Mouse (Mus musculus) left cerebral cortex, postnatal 10 days (tissue): Measurements from ENCODE around the gene Fnbp4. TPM values are rescaled to one million over a fixed set of nuclear protein-coding genes. Genes with fewer than 3 reads are reported as not detected.

Experiments
- total RNA-seq, 2 experiments: library from RNA; stranded (reverse); gene quantifications; 2 replicates each; pipeline ENCODE4 v1.2.3; 2021

Fnbp4 gene
- total RNA-seq, 2 experiments from 2014 or later: 77.1 to 80.6 TPM

Other genes starting within 250 kb of the Fnbp4 start
- gene Ptprj, start 164.7 kb upstream of the Fnbp4 start, total RNA-seq: 10 to 100 TPM; 72.8 to 78.4 TPM
- 10 to 100 TPM; 20.4 to 21.5 TPM for gene Nup160, start 68.2 kb upstream of the Fnbp4 start, total RNA-seq
- under 1 TPM; 0.28 to 0.32 TPM for gene Agbl2, start 37.4 kb downstream of the Fnbp4 start, total RNA-seq
- gene Mtch2, start 101.8 kb downstream of the Fnbp4 start, total RNA-seq: 100 to 1,000 TPM; 146 to 150 TPM
- gene C1qtnf4, start 140.5 kb downstream of the Fnbp4 start, total RNA-seq: 100 to 1,000 TPM; 220 to 233 TPM
- 10 to 100 TPM; 40.9 to 43.6 TPM for gene Kbtbd4, start 159.4 kb downstream of the Fnbp4 start, total RNA-seq
- gene Ndufs3, start 159.5 kb downstream of the Fnbp4 start, total RNA-seq: 100 to 1,000 TPM; 216 to 217 TPM
- 100 to 1,000 TPM; 125 to 129 TPM for gene Celf1, start 195.0 kb downstream of the Fnbp4 start, total RNA-seq